Mouse (Mus musculus) hindbrain, embryonic 15.5 days (tissue): Measurements from ENCODE around the gene B4galt3. TPM values are rescaled to one million over a fixed set of nuclear protein-coding genes. Genes with fewer than 3 reads are reported as not detected.

Experiments
- ATAC-seq: fragments of 200-750 bp; cut with Nextera tagmentation; 2 replicates; pipeline ENCODE4 v1.8.0; 2017; ENCODE audit warnings: low read depth, moderate number of reproducible peaks, moderate TSS enrichment; ENCODE audit not compliant: low FRiP score
- H3K27ac ChIP-seq: fragments of 300-500 bp; sonication (generic); replicated peaks from 2 replicates; pipeline ENCODE4 v1.5.1; 2015; ENCODE audit warnings: mild to moderate bottlenecking, inconsistent platforms
- H3K27me3 ChIP-seq: fragments of 300-500 bp; sonication (generic); 2 replicates; pipeline ENCODE4 v1.6.1; 2015; ENCODE audit warnings: control low read depth, inconsistent platforms
- H3K36me3 ChIP-seq: fragments of 300-500 bp; sonication (generic); 2 replicates; pipeline ENCODE4 v1.6.1; 2015; ENCODE audit warnings: control low read depth, inconsistent platforms
- H3K4me1 ChIP-seq: fragments of 300-500 bp; sonication (generic); replicated peaks from 2 replicates; pipeline ENCODE4 v1.6.1; 2015; ENCODE audit warnings: control low read depth, inconsistent platforms
- H3K4me2 ChIP-seq: fragments of 300-500 bp; sonication (generic); 2 replicates; pipeline ENCODE4 v1.6.1; 2015; ENCODE audit warnings: moderate library complexity, mild to moderate bottlenecking, inconsistent platforms
- H3K4me3 ChIP-seq: fragments of 300-500 bp; sonication (generic); 2 replicates; pipeline ENCODE4 v1.5.1; 2015; ENCODE audit warnings: mild to moderate bottlenecking, inconsistent platforms
- H3K9ac ChIP-seq: fragments of 300-500 bp; sonication (generic); 2 replicates; pipeline ENCODE4 v1.6.1; 2015; ENCODE audit warnings: inconsistent platforms
- H3K9me3 ChIP-seq: fragments of 300-500 bp; sonication (generic); 2 replicates; pipeline ENCODE4 v1.6.1; 2016; ENCODE audit warnings: control low read depth, inconsistent platforms
- WGBS: fragments of 180-500 bp; shearing (Covaris S2); methylation state at CpG from one replicate; pipeline ENCODE4 v1.1.7; 2015; 5-methylcytosine and 5-hydroxymethylcytosine counted together
- polyA plus RNA-seq: library from polyadenylated mRNA; unstranded; fragments of >200 nt; fragmentation: Nextera tagmentation; extraction: Ambion mirVana; gene quantifications from 2 replicates; pipeline ENCODE4 v1.2.1, GENCODE M21; 2015

Gene B4galt3
- polyA plus RNA-seq, 1 experiment from 2014 or later = 105 TPM

- no peak for ATAC-seq
- no peak overlapping the region for H3K27ac ChIP-seq
- no peaks in the 10 kb centered on the region for H3K27me3 ChIP-seq
- peaks cover 28% of the 10 kb centered on the region for H3K4me1 ChIP-seq
- peak overlapping the region; percentile 91; the same call in 1 of the 2 replicates for H3K9ac ChIP-seq
- peak overlapping the region; percentile 89 for H3K4me2 ChIP-seq
- H3K4me3 ChIP-seq = no peak overlapping the region
- no peaks in the 10 kb centered on the region for H3K9me3 ChIP-seq
- 78% methylated on average over 10 of the region's 10 CpGs for WGBS
- H3K36me3 ChIP-seq = peaks cover 32% of the 10 kb centered on the region
These were observed 1.5 kb downstream of the B4galt3 start for GRCm38 (mm10) chr1:171271622-171272021.

- Histone ChIP-seq H3K27me3 (no peaks in the 10 kb centered on the region), H3K36me3 (peaks cover 37% of the 10 kb centered on the region), H3K9ac (no peak overlapping the region), H3K4me1 (peaks cover 28% of the 10 kb centered on the region), H3K4me3 (no peak overlapping the region), H3K9me3 (no peaks in the 10 kb centered on the region), H3K27ac (no peak overlapping the region), H3K4me2 (no peak overlapping the region; the same call in 1 of the 2 replicates)
- 92% methylated on average over 3 of the region's 3 CpGs for WGBS
- ATAC-seq = no peak
These were observed 2.0 kb downstream of the B4galt3 start for GRCm38 (mm10) chr1:171272086-171272485.

- ATAC-seq = no peak
- WGBS = 90% methylated on average over 12 of the region's 12 CpGs
- Histone ChIP-seq H3K36me3 (peaks cover 45% of the 10 kb centered on the region), H3K9me3 (no peaks in the 10 kb centered on the region), H3K27me3 (no peaks in the 10 kb centered on the region), H3K4me1 (peaks cover 28% of the 10 kb centered on the region), H3K4me3 (no peak overlapping the region), H3K9ac (no peak overlapping the region), H3K27ac (no peak overlapping the region), H3K4me2 (no peak overlapping the region)
These were observed 4.0 kb downstream of the B4galt3 start for GRCm38 (mm10) chr1:171274171-171274570.

DNA sequence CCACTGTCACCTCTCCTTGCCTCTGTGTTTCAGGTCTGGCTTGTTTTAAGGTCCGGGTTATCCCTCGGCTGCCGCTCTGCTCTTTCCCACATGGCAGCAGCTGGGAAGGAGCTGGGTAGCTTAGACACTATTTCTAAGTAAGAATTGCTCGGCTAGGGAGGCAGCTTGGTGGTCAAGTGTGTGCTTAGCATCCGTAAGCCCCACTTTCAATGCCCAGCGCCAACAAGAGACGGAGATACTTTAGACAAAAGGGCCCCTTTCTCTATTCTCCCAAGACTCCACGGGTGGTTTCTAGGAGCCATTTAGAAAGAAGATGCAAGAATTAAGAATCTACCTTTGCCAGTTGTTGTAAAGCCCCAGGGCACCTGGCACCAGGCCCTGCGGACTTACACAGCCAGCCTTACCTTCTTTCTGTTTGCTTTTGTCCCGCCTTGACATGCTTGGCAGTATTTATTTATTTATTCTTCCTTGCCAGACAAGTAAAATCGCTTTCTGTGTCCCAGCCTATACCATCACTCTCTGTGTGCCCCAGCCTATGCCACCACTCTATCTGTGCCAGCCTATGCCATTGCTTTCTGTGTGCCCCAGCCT is 5.1 kb downstream of the B4galt3 start:
- H3K36me3 ChIP-seq = peaks cover 45% of the 10 kb centered on the region
- ATAC-seq = no peak
- H3K27me3 ChIP-seq = no peaks in the 10 kb centered on the region
- no peak overlapping the region for H3K27ac ChIP-seq
- peaks cover 30% of the 10 kb centered on the region for H3K4me1 ChIP-seq
- H3K9me3 ChIP-seq = no peaks in the 10 kb centered on the region
- WGBS = 74% methylated on average over 11 of the region's 11 CpGs
- no peak overlapping the region for H3K4me3 ChIP-seq
- H3K9ac ChIP-seq = no peak overlapping the region
- no peak overlapping the region for H3K4me2 ChIP-seq

DNA sequence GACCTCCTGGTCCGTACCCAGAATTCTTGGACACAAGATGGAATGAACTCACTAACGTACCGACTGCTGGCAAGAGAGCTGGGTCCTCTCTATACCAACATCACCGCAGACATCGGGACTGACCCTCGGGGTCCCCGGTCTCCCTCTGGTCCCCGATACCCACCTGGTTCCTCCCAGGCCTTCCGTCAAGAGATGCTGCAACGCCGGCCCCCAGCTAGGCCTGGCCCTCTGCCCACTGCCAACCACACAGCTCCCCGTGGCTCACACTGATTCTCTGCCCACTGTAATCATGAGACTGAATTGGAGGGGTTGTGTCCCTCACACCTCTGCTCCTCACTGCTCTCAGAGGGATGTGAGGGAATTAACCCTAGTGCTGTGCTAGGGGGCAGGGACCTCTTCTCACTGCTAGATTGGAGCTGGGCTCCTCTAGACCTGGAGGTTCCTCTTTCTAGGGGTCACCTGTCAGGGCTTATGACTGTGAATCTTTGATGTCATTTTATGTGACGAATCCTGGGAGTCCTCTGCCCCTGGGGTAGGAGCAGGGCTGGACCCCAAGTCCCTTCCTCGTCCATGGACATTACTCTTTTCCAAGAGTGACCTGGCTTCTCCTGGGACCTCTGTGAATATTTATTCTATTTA is 6.1 kb downstream of the B4galt3 start:
- Histone ChIP-seq H3K9ac (no peak overlapping the region), H3K36me3 (peaks cover 45% of the 10 kb centered on the region), H3K27ac (no peak overlapping the region), H3K27me3 (no peaks in the 10 kb centered on the region), H3K4me1 (peaks cover 28% of the 10 kb centered on the region), H3K4me2 (no peak overlapping the region), H3K9me3 (no peaks in the 10 kb centered on the region), H3K4me3 (no peak overlapping the region)
- ATAC-seq = no peak
- WGBS = 91% methylated on average over 14 of the region's 14 CpGs

GRCm38 (mm10) chr1:171277736-171278135 is 7.6 kb downstream of the B4galt3 start:
- WGBS = 86% methylated on average over 10 of the region's 10 CpGs
- no peaks in the 10 kb centered on the region for H3K9me3 ChIP-seq
- no peak overlapping the region for H3K4me3 ChIP-seq
- no peak overlapping the region for H3K9ac ChIP-seq
- no peaks in the 10 kb centered on the region for H3K27me3 ChIP-seq
- peaks cover 47% of the 10 kb centered on the region for H3K36me3 ChIP-seq
- no peak overlapping the region for H3K27ac ChIP-seq
- H3K4me1 ChIP-seq = peaks cover 26% of the 10 kb centered on the region
- no peak overlapping the region for H3K4me2 ChIP-seq
- ATAC-seq = no peak

- H3K4me3 ChIP-seq = no peak overlapping the region
- no peak for ATAC-seq
- no peak overlapping the region for H3K4me2 ChIP-seq
- no peak overlapping the region for H3K27ac ChIP-seq
- H3K4me1 ChIP-seq = peaks cover 26% of the 10 kb centered on the region
- no peaks in the 10 kb centered on the region for H3K9me3 ChIP-seq
- peaks cover 43% of the 10 kb centered on the region for H3K36me3 ChIP-seq
- WGBS = 94% methylated on average over 8 of the region's 8 CpGs
- H3K9ac ChIP-seq = no peak overlapping the region
- H3K27me3 ChIP-seq = no peaks in the 10 kb centered on the region
These were observed 8.3 kb downstream of the B4galt3 start for GRCm38 (mm10) chr1:171278436-171278835.

GRCm38 (mm10) chr1:171279012-171279705 is 9.0 kb downstream of the B4galt3 start:
- H3K4me3 ChIP-seq = no peak overlapping the region
- H3K4me2 ChIP-seq = 0 out of 2 replicates have a peak overlapping the region, but pooled peaks have one; percentile 73
- ATAC-seq = no peak

DNA sequence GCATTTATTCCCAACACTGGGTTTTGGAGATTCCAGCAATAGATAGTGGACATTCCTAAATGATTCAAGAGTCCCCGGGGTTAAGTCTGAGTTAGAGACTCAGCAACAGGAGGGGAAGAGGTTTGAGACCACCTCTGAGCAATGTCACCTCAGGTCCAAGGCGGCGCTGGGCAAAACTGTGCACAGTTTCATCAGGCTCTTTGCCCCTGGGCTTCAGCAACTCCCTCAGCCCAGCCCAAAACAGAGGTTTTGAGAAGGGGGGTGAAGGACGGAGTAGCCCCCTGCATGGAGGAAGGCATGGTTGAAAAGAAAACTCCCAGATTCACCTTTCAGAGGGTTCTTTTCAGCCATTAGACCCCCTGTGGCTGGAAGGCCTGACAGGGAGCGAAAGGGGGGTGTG is 9.6 kb downstream of the B4galt3 start:
- WGBS = 60% methylated on average over 5 of the region's 5 CpGs
- Histone ChIP-seq H3K36me3 (peaks cover 42% of the 10 kb centered on the region), H3K9me3 (no peaks in the 10 kb centered on the region), H3K4me2 (peak overlapping the region; percentile 73), H3K27me3 (no peaks in the 10 kb centered on the region), H3K9ac (no peak overlapping the region), H3K4me3 (peak overlapping the region; percentile 67), H3K4me1 (peaks cover 26% of the 10 kb centered on the region), H3K27ac (no peak overlapping the region)
- no peak for ATAC-seq

More at GRCm38 (mm10) chr1:171279012-171279705, 9.0 kb downstream of the B4galt3 start:
- 89% methylated on average over 14 of the region's 14 CpGs for WGBS
- Histone ChIP-seq H3K27ac (no peak overlapping the region), H3K36me3 (peaks cover 42% of the 10 kb centered on the region), H3K9me3 (no peaks in the 10 kb centered on the region), H3K9ac (no peak overlapping the region), H3K4me1 (peaks cover 26% of the 10 kb centered on the region), H3K27me3 (no peaks in the 10 kb centered on the region)

DNA sequence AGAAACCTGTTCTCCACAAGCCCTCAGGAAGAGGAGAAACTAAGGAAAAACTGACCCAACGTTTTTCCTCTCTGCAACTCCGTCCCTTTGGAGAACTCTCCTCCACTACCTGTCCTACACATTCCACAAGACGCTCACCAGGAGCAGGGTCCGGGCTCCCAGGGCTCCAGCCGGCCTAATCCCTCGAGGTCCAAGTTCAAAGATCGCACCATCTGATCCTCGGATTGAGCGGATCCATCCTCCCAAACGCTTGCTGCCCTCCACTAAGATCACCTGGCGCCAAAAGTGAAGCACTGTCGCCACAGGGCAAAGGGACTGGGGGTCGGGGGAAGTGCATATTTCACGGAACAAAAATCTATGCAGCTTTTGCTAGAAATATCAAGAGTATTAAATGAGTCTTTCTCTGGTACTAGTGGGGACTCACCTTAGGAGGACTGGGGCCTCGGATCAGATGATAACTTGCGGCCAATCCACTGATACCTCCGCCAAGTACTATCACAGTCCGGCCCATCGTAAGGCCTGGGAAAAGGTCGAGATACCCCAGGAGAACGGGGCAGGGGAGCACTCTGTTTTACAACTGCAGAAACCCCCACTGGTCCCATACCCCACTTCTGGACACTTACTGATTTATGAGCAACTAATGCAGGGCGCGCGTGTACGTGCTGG is 10.3 kb downstream of the B4galt3 start:
- peaks cover 46% of the 10 kb centered on the region for H3K36me3 ChIP-seq
- peak overlapping the region; percentile 67 for H3K4me3 ChIP-seq
- H3K9me3 ChIP-seq = no peaks in the 10 kb centered on the region
- WGBS = under 1% methylated on average over 25 of the region's 25 CpGs
- H3K27ac ChIP-seq = peak overlapping the region; percentile 36; the same call in 1 of the 2 replicates
- H3K9ac ChIP-seq = peak overlapping the region; percentile 61
- H3K27me3 ChIP-seq = no peaks in the 10 kb centered on the region
- H3K4me1 ChIP-seq = peaks cover 27% of the 10 kb centered on the region
- ATAC-seq = no peak; the same call in 1 of the 2 replicates
- peak overlapping the region; percentile 73 for H3K4me2 ChIP-seq

GRCm38 (mm10) chr1:171280916-171281527 is 10.9 kb downstream of the B4galt3 start, which contains the start of gene Ppox:
Gene Ppox (minus strand): TSS chr1:171281186.
- Histone ChIP-seq H3K27me3 (no peaks in the 10 kb centered on the region), H3K27ac (peak within 1 kb of the TSS; percentile 78), H3K4me2 (peak within 1 kb of the TSS; percentile 73), H3K9me3 (no peaks in the 10 kb centered on the region), H3K36me3 (peaks cover 43% of the 10 kb centered on the region), H3K4me1 (peaks cover 33% of the 10 kb centered on the region), H3K9ac (peak within 1 kb of the TSS; percentile 61), H3K4me3 (peak within 1 kb of the TSS; percentile 67)
- under 1% methylated on average over 26 of the region's 26 CpGs for WGBS
- peak; percentile 97 for ATAC-seq
